Comparison of ENCODE assay signal across 8 mouse cellular contexts in the genomic region with DNA sequence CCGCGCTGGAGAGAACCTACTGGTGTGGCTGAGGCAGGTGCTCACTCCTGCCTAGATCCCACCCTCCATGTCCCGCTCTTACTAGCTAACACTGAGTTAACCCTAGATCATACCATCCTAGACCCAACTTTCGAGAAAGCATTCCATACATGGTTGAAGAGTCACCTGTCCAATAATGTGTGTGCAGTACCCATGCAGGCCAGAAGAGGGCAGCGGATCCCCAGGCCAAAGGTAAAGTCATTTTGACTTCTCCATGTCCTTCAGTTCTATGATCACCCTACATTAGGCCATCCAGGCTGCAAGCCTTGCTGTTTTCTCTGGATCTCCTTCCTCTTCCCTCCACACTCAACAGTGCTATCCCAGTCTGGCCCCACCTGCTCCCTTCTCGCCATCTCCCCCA. TPM values are rescaled to one million over a fixed set of nuclear protein-coding genes. Genes with fewer than 3 reads are reported as not detected.
DNase-seq lines count a peak whose midpoint lies in the region; ATAC-seq and TF ChIP-seq lines count a peak whose summit lies in the region.

No protein-coding gene starts in this region.

- 0 out of 2 replicates have a peak, but pooled peaks cover 3% of the 10 kb centered on the region for H3K27me3 ChIP-seq in limb, embryonic 10.5 days (ENCODE audit: low read depth, poor library complexity, severe bottlenecking)

- H3K27ac ChIP-seq in left cerebral cortex, adult 2 months, result no peak overlapping the region
- H3K27ac ChIP-seq in limb, embryonic 10.5 days, result peak overlapping the region; percentile 43; the same call in 1 of the 2 replicates

- peak; percentile 57 for ATAC-seq in common myeloid progenitor, adult 5-6 weeks (replicated peaks; ENCODE audit: low read depth, poor library complexity, severe bottlenecking)

- WGBS in limb, embryonic 10.5 days, result 47% methylated on average over 6 of the region's 6 CpGs

- intact Hi-C loops in left cerebral cortex, adult 2 months (cut with DNase I), result loop anchor here (1.0 kb wide), 1 partner anchor 113 kb away; no protein-coding TSS in a partner anchor
- intact Hi-C loops in left cerebral cortex, postnatal 10 days (cut with DNase I), result no loop called here

- no peaks in the 10 kb centered on the region for H3K36me3 ChIP-seq in limb, embryonic 10.5 days

- H3K4me3 ChIP-seq in left cerebral cortex, adult 2 months, result no peak overlapping the region
- H3K4me3 ChIP-seq in limb, embryonic 10.5 days, result no peak overlapping the region

- peak; percentile 70 for TF ChIP-seq CTCF in left cerebral cortex, adult 2 months (IDR thresholded peaks at IDR 0.05)

- H3K4me1 ChIP-seq in limb, embryonic 10.5 days, result peaks cover 15% of the 10 kb centered on the region

- H3K9me3 ChIP-seq in limb, embryonic 10.5 days (replicated peaks), result no peaks in the 10 kb centered on the region

- peak; percentile 18 to 22 for DNase-seq in left cerebral cortex, adult 2 months (ENCODE audit: extremely low spot score in 1 of 2, low spot score in 2 of 2)
- DNase-seq in left cerebral cortex, postnatal 10 days (ENCODE audit: extremely low spot score in 1 of 2, low spot score in 2 of 2), result no peak
- DNase-seq in ZHBTc4 (ENCODE audit: low read depth, low spot score), result peak; percentile 87
- DNase-seq in hindlimb bud, embryonic 11.5 days (ENCODE audit: extremely low spot score, low read depth, low spot score), result peak; percentile 50
- DNase-seq in limb, embryonic 10.5 days (ENCODE audit: low spot score), result peak; percentile 88
- peak; percentile 60 to 76 for DNase-seq in natural killer cell, adult 2 months (ENCODE audit: low spot score in 2 of 2)
- DNase-seq in thymus, postnatal 14 days, result peak; percentile 84

RNA-seq across cellular contexts. Expression of a gene that starts 14.9 kb away (rescaled TPM):
- under 1 TPM in 1 of 2 experiments, not detected in 1; 0.14 TPM for total RNA-seq in left cerebral cortex, adult 2 months (2021)
- total RNA-seq in left cerebral cortex, postnatal 10 days (2021), result not detected
- total RNA-seq in common myeloid progenitor, adult 5-6 weeks (2017), result 4.1 and 7.3 TPM in 2 replicates
- 0.08 TPM in 1 of 2 replicates, not detected in the other for polyA plus RNA-seq in limb, embryonic 10.5 days (2016; fragmentation: Nextera tagmentation; extraction: Ambion mirVana)

RNA-seq across cellular contexts. Expression of a gene that starts 21.5 kb away (rescaled TPM):
- not detected for total RNA-seq in left cerebral cortex, adult 2 months (2021)
- total RNA-seq in left cerebral cortex, postnatal 10 days (2021), result not detected
- total RNA-seq in common myeloid progenitor, adult 5-6 weeks (2017), result 0.19 and 0.32 TPM in 2 replicates
- 1.3 and 1.5 TPM in 2 replicates for polyA plus RNA-seq in limb, embryonic 10.5 days (2016; fragmentation: Nextera tagmentation; extraction: Ambion mirVana)

RNA-seq across cellular contexts. Expression of a gene that starts 46.5 kb away (rescaled TPM):
- total RNA-seq in left cerebral cortex, adult 2 months (2021), result not detected
- under 1 TPM; 0.49 to 0.87 TPM for total RNA-seq in left cerebral cortex, postnatal 10 days (2021)
- total RNA-seq in common myeloid progenitor, adult 5-6 weeks (2017), result not detected in 2 replicates
- not detected in 2 replicates for polyA plus RNA-seq in limb, embryonic 10.5 days (2016; fragmentation: Nextera tagmentation; extraction: Ambion mirVana)

RNA-seq across cellular contexts. Expression of a gene that starts 56.6 kb away (rescaled TPM):
- total RNA-seq in left cerebral cortex, adult 2 months (2021), result under 1 TPM in 1 of 2 experiments, not detected in 1; 0.09 TPM
- total RNA-seq in left cerebral cortex, postnatal 10 days (2021), result under 1 TPM; 0.11 to 0.14 TPM
- total RNA-seq in common myeloid progenitor, adult 5-6 weeks (2017), result not detected in 2 replicates
- 0.36 and 0.44 TPM in 2 replicates for polyA plus RNA-seq in limb, embryonic 10.5 days (2016; fragmentation: Nextera tagmentation; extraction: Ambion mirVana)

Comparison
In these comparisons a context has a peak if more than half of its experiments do, and no peak if none do; other contexts are left out.
1. DNase-seq: peak in left cerebral cortex, adult 2 months (2 of 2), ZHBTc4 (single experiment), hindlimb bud, embryonic 11.5 days (single experiment), limb, embryonic 10.5 days (single experiment), natural killer cell, adult 2 months (2 of 2) and thymus, postnatal 14 days (single experiment); none in left cerebral cortex, postnatal 10 days (0 of 2).